Mouse (Mus musculus) cerebellum, adult 8-10 months (tissue): ENCODE results near the gene Ovol2.

ENCODE experiments used
- DNase-seq: peaks from one replicate; pipeline ENCODE4 v3.0.0; 2022

Gene Ovol2

GRCm38 (mm10) chr2:144265916-144266683 lies 65.8 kb downstream of the Ovol2 start:
- no peak for DNase-seq

GRCm38 (mm10) chr2:144265120-144265488 lies 66.8 kb downstream of the Ovol2 start:
- no peak for DNase-seq

GRCm38 (mm10) chr2:144264398-144265119 lies 67.4 kb downstream of the Ovol2 start:
- no peak for DNase-seq

GRCm38 (mm10) chr2:144262837-144263236 lies 69.1 kb downstream of the Ovol2 start:
- DNase-seq, result no peak
